8 mouse cellular contexts compared by ENCODE assay signal in the genomic region with DNA sequence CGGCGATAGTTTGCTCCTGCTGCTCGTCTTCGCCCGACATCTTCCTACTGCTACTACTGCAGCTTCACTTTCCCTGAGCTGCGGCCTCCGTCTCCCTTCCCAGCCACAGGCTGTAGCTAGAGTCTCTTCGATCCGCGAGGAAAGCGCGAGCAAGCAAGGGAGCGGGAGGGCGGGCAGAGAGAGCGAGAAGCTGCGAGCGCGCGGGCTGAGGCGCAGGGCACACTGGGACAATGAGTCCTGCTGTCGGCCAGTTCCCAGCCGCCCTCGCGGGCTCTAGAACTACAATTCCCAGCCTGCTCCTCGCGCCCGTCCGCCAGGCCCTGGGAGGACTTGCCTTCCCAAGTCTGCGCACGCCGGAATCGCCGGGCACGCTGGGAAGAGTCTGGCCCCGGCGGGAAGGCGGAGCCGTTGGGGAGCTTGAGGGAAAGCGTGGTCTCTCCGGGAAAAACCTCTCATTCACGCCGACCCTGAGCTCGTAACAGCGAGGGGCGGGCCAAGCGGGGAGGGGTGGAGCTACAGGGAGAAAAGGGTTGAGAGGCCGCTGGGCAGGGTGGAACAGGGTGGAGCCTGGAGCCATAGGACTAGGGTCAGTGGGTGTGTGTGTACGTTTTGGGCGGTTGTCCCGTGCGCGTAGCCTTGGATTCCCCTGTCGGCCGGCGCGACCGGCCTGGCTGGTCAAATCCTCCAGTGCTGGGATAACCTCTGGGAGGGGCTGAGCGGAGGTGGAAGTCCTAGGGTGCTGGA. TPM values are rescaled to one million over a fixed set of nuclear protein-coding genes. Genes with fewer than 3 reads are reported as not detected.
A peak's percentile ranks its signal among the peaks of the same experiment; 100 is the strongest.
DNase-seq lines count a peak whose midpoint lies in the region; ATAC-seq lines count a peak whose summit lies in the region.

A gene (minus strand): TSS at position 200 of the 744 bp plus-strand sequence.

- no peaks in the 10 kb centered on the region for H3K9me3 ChIP-seq in hindbrain, embryonic 15.5 days

- peak within 1 kb of the TSS; percentile 87 for H3K9ac ChIP-seq in hindbrain, embryonic 15.5 days

- H3K4me1 ChIP-seq in hindbrain, embryonic 15.5 days (replicated peaks): peaks cover 24% of the 10 kb centered on the region

- H3K27me3 ChIP-seq in hindbrain, embryonic 15.5 days: no peaks in the 10 kb centered on the region

- peak; percentile 93 for DNase-seq in T-cell, adult 2 months (ENCODE audit: low spot score)
- DNase-seq in cerebellum, postnatal 36 days: peak; percentile 96 to 98
- peak; percentile 99 for DNase-seq in frontal cortex, postnatal 36 days (ENCODE audit: low spot score in 2 of 2)
- peak; percentile 99 to 100 for DNase-seq in left cerebral cortex, adult 18-20 months (ENCODE audit: low spot score in 2 of 2)
- DNase-seq in right cerebral cortex, adult 18-20 months: peak; percentile 100
- DNase-seq in urinary bladder, postnatal 10 days (ENCODE audit: low spot score): peak; percentile 94

- H3K4me2 ChIP-seq in hindbrain, embryonic 15.5 days: peak within 1 kb of the TSS; percentile 94

- under 1% methylated on average over 58 of the region's 58 CpGs for WGBS in hindbrain, embryonic 15.5 days
- 0% methylated on average over 56 of the region's 58 CpGs for WGBS in macrophage (ENCODE audit: missing documents)

- peak; percentile 99 for ATAC-seq in hindbrain, embryonic 15.5 days (ENCODE audit: low FRiP score, low read depth)

- H3K4me3 ChIP-seq in hindbrain, embryonic 15.5 days: peak within 1 kb of the TSS; percentile 78
- peak within 1 kb of the TSS; percentile 79 for H3K4me3 ChIP-seq in macrophage (ENCODE audit: inconsistent target)

- peak within 1 kb of the TSS; percentile 87 for H3K27ac ChIP-seq in hindbrain, embryonic 15.5 days (replicated peaks)
- peak within 1 kb of the TSS; percentile 63 for H3K27ac ChIP-seq in macrophage

- H3K79me2 ChIP-seq in macrophage (ENCODE audit: inconsistent target): peaks cover 33% of the 10 kb centered on the region

- peaks cover 15% of the 10 kb centered on the region for H3K36me3 ChIP-seq in hindbrain, embryonic 15.5 days
- peaks cover 17% of the 10 kb centered on the region for H3K36me3 ChIP-seq in macrophage (ENCODE audit: inconsistent target)

RNA-seq across cellular contexts. Expression of the gene that starts here (rescaled TPM):
- 125 and 127 TPM in 2 replicates for polyA plus RNA-seq in hindbrain, embryonic 15.5 days (2015; fragmentation: Nextera tagmentation; extraction: Ambion mirVana)
- 10 to 100 TPM; 58.3 TPM for total RNA-seq in left cerebral cortex, adult 18-20 months (2021)
- total RNA-seq in macrophage (2018; cell fraction: chromatin; rRNA removed): 10 to 100 TPM in 19 of 26 experiments, 1 to 10 TPM in 7; 3.8 to 38.8 (median 16.5) TPM
- 10 to 100 TPM; 33.9 to 58.9 (median 46.3) TPM for total RNA-seq in macrophage (2018; cell fraction: cytosol; rRNA removed)
- 10 to 100 TPM in 25 of 26 experiments, 1 to 10 TPM in 1; 9.8 to 65.5 (median 17.4) TPM for total RNA-seq in macrophage (2018; cell fraction: nucleus; rRNA removed)
- polyA plus RNA-seq in macrophage (2018): 45.8 to 148 TPM (median 116 TPM) in 3 replicates

Comparison
In these comparisons a context has a peak if more than half of its experiments do, and no peak if none do; other contexts are left out.
1. Peak in every context shown above with its lines: DNase-seq, ATAC-seq, H3K4me3 ChIP-seq and H3K27ac ChIP-seq.